Mouse (Mus musculus) MEL (cell line): ENCODE results near the gene Ticam1.

Experiments used
- BHLHE40 ChIP-seq: IDR thresholded peaks from 2 replicates; pipeline ENCODE4 v1.6.1; 2012; ENCODE audit warnings: low read depth, mild to moderate bottlenecking, inconsistent platforms, low read length, improper control_type of control experiment, borderline replicate concordance
- CTCF ChIP-seq, 3 experiments: IDR thresholded peaks in 2 of 3; conservative IDR thresholded peaks in 1 of 3; 2 replicates each; pipeline ENCODE4 v1.5.1; 2011 to 2012; ENCODE audit warnings: low read length in 3 of 3, low read depth in 2 of 3, mild to moderate bottlenecking in 2 of 3, improper control_type of control experiment in 1 of 3, inconsistent platforms in 1 of 3, mixed read lengths in 1 of 3, moderate library complexity in 1 of 3; ENCODE audit not compliant: control insufficient read depth in 1 of 3, insufficient read depth in 1 of 3, poor library complexity in 1 of 3, severe bottlenecking in 1 of 3
- EP300 ChIP-seq, 2 experiments: IDR thresholded peaks; 2 replicates each; pipeline ENCODE4 v1.6.1; 2011; ENCODE audit warnings: improper control_type of control experiment in 2 of 2, low read length in 2 of 2, low read depth in 1 of 2, mild to moderate bottlenecking in 1 of 2
- GABPA ChIP-seq: IDR thresholded peaks from 2 replicates; pipeline ENCODE4 v1.6.1; 2012; ENCODE audit warnings: low read depth, mild to moderate bottlenecking, inconsistent platforms, low read length, improper control_type of control experiment, moderate library complexity
- GATA1 ChIP-seq: IDR thresholded peaks from 2 replicates; pipeline ENCODE4 v1.6.1; 2011; ENCODE audit warnings: low read depth, low read length, improper control_type of control experiment
- MXI1 ChIP-seq: IDR thresholded peaks from 2 replicates; pipeline ENCODE4 v1.6.1; 2011; ENCODE audit warnings: mild to moderate bottlenecking, low read depth, low read length, improper control_type of control experiment
- POLR2A ChIP-seq, 2 experiments: IDR thresholded peaks; 2 replicates each; pipeline ENCODE4 v1.6.1; 2011 to 2012; ENCODE audit warnings: low read length in 2 of 2, mild to moderate bottlenecking in 2 of 2, control low read depth in 1 of 2, improper control_type of control experiment in 1 of 2, low read depth in 1 of 2, moderate library complexity in 1 of 2; ENCODE audit not compliant: control insufficient read depth in 1 of 2, insufficient read depth in 1 of 2, poor library complexity in 1 of 2
- SIN3A ChIP-seq: IDR thresholded peaks from 2 replicates; pipeline ENCODE4 v1.6.1; 2012; ENCODE audit warnings: low read length, improper control_type of control experiment, inconsistent platforms
- USF1 ChIP-seq: IDR thresholded peaks from 2 replicates; pipeline ENCODE4 v1.6.1; 2014; ENCODE audit warnings: low read depth, mild to moderate bottlenecking, inconsistent platforms, low read length, improper control_type of control experiment, moderate library complexity

DNA sequence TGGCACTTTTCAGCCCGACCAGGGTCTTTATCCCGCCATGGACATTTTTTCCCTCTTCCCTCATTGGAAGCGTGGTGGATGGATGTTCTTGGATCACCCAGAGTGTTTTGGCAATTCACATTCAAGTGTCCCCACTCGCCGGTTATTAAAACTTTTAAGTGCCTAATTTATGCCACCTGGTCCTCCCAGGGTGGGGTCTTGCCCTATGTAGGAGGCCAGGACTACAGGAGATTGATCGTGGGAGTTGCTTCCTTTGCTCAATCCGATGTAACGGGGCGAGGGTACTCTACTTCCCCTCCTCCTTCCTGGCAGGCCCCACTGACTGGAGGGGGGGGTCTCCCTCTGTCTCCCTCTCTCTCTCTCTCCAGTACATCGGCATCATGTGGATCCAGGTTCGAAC, 28.1 kb upstream of the Ticam1 start:
- TF ChIP-seq CTCF (IDR thresholded peaks at IDR 0.05 in 2 of 3, conservative IDR thresholded peaks at IDR 0.05 in 1 of 3; ENCODE audit: control insufficient read depth in 1 of 3, insufficient read depth in 1 of 3, low read depth in 2 of 3, low read length in 3 of 3, poor library complexity in 1 of 3, severe bottlenecking in 1 of 3): no peak
- TF ChIP-seq GATA1: no peak
- TF ChIP-seq USF1: no peak
- no peak for TF ChIP-seq SIN3A
- TF ChIP-seq EP300 (IDR thresholded peaks at IDR 0.05; ENCODE audit: low read depth in 1 of 2, low read length in 2 of 2): no peak
- TF ChIP-seq POLR2A (IDR thresholded peaks at IDR 0.05; ENCODE audit: control insufficient read depth in 1 of 2, insufficient read depth in 1 of 2, low read depth in 1 of 2, low read length in 2 of 2, poor library complexity in 1 of 2): no peak
- TF ChIP-seq MXI1: no peak
- TF ChIP-seq GABPA: no peak
- no peak for TF ChIP-seq BHLHE40
